In the genomic region with DNA sequence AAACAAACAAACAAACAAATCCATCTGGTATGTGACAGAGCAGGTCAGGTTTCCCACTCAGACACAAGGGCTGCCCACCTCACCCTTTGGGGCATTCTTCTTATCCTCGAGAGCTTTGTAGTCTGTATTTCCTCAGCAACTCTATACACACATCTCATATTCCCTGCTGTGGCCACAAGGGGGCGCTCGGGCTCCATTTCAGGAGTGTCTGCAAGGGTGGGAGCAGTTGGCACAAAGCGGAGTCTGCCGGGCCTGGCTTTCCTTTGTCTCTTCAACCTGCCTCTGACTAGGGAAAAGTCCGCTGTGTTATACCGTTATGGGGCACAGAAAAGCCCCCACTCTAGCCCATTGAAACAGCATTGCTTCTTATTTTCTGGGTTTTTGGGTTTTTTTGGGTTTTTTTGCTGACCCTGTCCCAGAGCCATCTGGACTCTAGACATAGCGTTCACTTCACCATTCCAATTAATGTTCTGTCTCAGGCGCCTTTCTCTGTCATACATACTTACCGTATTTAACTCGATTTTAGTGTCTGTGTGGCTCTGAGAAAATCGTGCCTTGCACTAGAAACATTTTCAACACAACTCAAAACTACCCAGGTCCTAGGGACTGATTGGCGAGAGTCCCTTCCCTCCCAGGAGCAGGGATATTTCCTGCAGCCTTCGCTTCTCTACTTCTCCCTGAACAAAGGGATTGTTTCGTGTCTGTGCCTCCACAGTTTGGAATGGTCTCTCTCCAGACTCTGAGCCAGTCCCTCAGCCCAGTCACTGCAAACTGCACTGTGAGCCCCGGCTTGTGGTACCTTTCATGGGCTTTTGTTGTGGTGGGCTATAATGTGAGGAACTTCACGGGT, we compare ENCODE assay signal across 8 mouse cellular contexts. TPM values are rescaled to one million over a fixed set of nuclear protein-coding genes. Genes with fewer than 3 reads are reported as not detected.
A peak's percentile ranks its signal among the peaks of the same experiment; 100 is the strongest.
DNase-seq lines count a peak whose midpoint lies in the region; ATAC-seq lines count a peak whose summit lies in the region.

No protein-coding gene starts in this region.

- WGBS in hindbrain, embryonic 14.5 days, result 17% methylated on average over 17 of the region's 17 CpGs

- H3K9ac ChIP-seq in hindbrain, embryonic 14.5 days, result peak overlapping the region; percentile 56

- peaks cover 11% of the 10 kb centered on the region; the same call in 1 of the 2 replicates for H3K4me1 ChIP-seq in hindbrain, embryonic 14.5 days (replicated peaks; ENCODE audit: control insufficient read depth, insufficient read depth, low read length)

- ATAC-seq in hindbrain, embryonic 14.5 days (ENCODE audit: low FRiP score), result peak; percentile 90

- no peak overlapping the region for H3K4me3 ChIP-seq in hindbrain, embryonic 14.5 days (replicated peaks; ENCODE audit: low read length)

- peak overlapping the region; percentile 79 for H3K27ac ChIP-seq in hindbrain, embryonic 14.5 days

- H3K36me3 ChIP-seq in hindbrain, embryonic 14.5 days (replicated peaks; ENCODE audit: control insufficient read depth, insufficient read depth), result peaks cover 13% of the 10 kb centered on the region

- peak overlapping the region; percentile 15 for H3K4me2 ChIP-seq in hindbrain, embryonic 14.5 days (replicated peaks)

- H3K9me3 ChIP-seq in hindbrain, embryonic 14.5 days (ENCODE audit: control insufficient read depth, low read length), result no peaks in the 10 kb centered on the region

- DNase-seq in NIH3T3 (ENCODE audit: low read depth), result peak; percentile 95
- DNase-seq in cerebellum, postnatal 10 days, result peak; percentile 98
- peak; percentile 96 to 97 for DNase-seq in frontal cortex, postnatal 25 days (ENCODE audit: low spot score in 2 of 2)
- DNase-seq in hindbrain, embryonic 14.5 days (ENCODE audit: low spot score), result peak; percentile 96
- DNase-seq in layer of hippocampus, postnatal 25 days (ENCODE audit: extremely low spot score in 1 of 2, low spot score in 1 of 2), result peak; percentile 99 to 100
- peak; percentile 97 for DNase-seq in lung, postnatal 14 days
- DNase-seq in retina, embryonic 14.5 days (ENCODE audit: low spot score), result peak; percentile 95
- DNase-seq in thymus, postnatal 36 days, result peak; percentile 83 to 87

- H3K27me3 ChIP-seq in hindbrain, embryonic 14.5 days (ENCODE audit: control insufficient read depth, insufficient read depth, low read length), result no peaks in the 10 kb centered on the region

RNA-seq across cellular contexts. Expression of gene Hs1bp3, which starts 13.8 kb away (rescaled TPM):
- 5.9 and 6.2 TPM in 2 replicates for polyA plus RNA-seq in hindbrain, embryonic 14.5 days (2014; fragmentation: Nextera tagmentation; extraction: Ambion mirVana)
- 10 to 100 TPM; 11.1 to 11.3 TPM for total RNA-seq in layer of hippocampus, postnatal 25 days (2021)

RNA-seq across cellular contexts. Expression of gene Gdf7, which starts 25.3 kb away (rescaled TPM):
- 0.14 and 0.67 TPM in 2 replicates for polyA plus RNA-seq in hindbrain, embryonic 14.5 days (2014; fragmentation: Nextera tagmentation; extraction: Ambion mirVana)
- not detected for total RNA-seq in layer of hippocampus, postnatal 25 days (2021)
